Mouse (Mus musculus) embryonic facial prominence, embryonic 10.5 days (tissue): ENCODE data around the gene Arhgef1. TPM values are rescaled to one million over a fixed set of nuclear protein-coding genes. Genes with fewer than 3 reads are reported as not detected.

ENCODE experiments used
- microRNA-seq: library from miRNA; unstranded; fragments of <30 nt; microRNA quantifications from one replicate; pipeline ENCODE4, GENCODE M21; 2017
- polyA plus RNA-seq: library from polyadenylated mRNA; unstranded; fragments of >200 nt; fragmentation: Nextera tagmentation; extraction: Ambion mirVana; gene quantifications from 2 replicates; pipeline ENCODE4 v1.2.1, GENCODE M21; 2016

The Arhgef1 gene
- polyA plus RNA-seq, 1 experiment from 2014 or later, result 87.0 TPM

Small RNAs within 50 kb of the gene (microRNA-seq; reads per million reads assigned to microRNA genes)
- not detected for gene Mir7046

Other genes starting within 250 kb of the Arhgef1 start
- not detected in 2 replicates for gene Tex101, start 226.2 kb upstream of the Arhgef1 start, polyA plus RNA-seq
- gene BC049730, start 193.7 kb upstream of the Arhgef1 start, polyA plus RNA-seq, result not detected in 2 replicates
- gene Gm4763, start 176.0 kb upstream of the Arhgef1 start, polyA plus RNA-seq, result not detected in 2 replicates
- gene Cd177, start 142.6 kb upstream of the Arhgef1 start, polyA plus RNA-seq, result 0.06 TPM in 1 of 2 replicates, not detected in the other
- gene Ceacam10, start 125.7 kb upstream of the Arhgef1 start, polyA plus RNA-seq, result 0.14 TPM in 1 of 2 replicates, not detected in the other
- gene Gm9844, start 40.7 kb upstream of the Arhgef1 start, polyA plus RNA-seq, result 14.4 and 18.5 TPM in 2 replicates
- gene Lypd4, start 33.0 kb upstream of the Arhgef1 start, polyA plus RNA-seq, result not detected in 2 replicates
- gene Dmrtc2, start 32.9 kb upstream of the Arhgef1 start, polyA plus RNA-seq, result not detected in 2 replicates
- 2,181 and 2,235 TPM in 2 replicates for gene Rps19, start 18.5 kb upstream of the Arhgef1 start, polyA plus RNA-seq
- gene Cd79a, start 5.5 kb upstream of the Arhgef1 start, polyA plus RNA-seq, result 0.26 and 0.40 TPM in 2 replicates
- gene Gm4881, start 41.6 kb downstream of the Arhgef1 start, polyA plus RNA-seq, result 0.17 TPM in 1 of 2 replicates, not detected in the other
- gene Rabac1, start 69.8 kb downstream of the Arhgef1 start, polyA plus RNA-seq, result 69.5 and 76.1 TPM in 2 replicates
- gene Atp1a3, start 103.0 kb downstream of the Arhgef1 start, polyA plus RNA-seq, result 4.4 and 5.4 TPM in 2 replicates
- gene Grik5, start 169.4 kb downstream of the Arhgef1 start, polyA plus RNA-seq, result 4.5 and 5.1 TPM in 2 replicates
- 44.4 and 45.8 TPM in 2 replicates for gene Zfp574, start 169.7 kb downstream of the Arhgef1 start, polyA plus RNA-seq